Mouse (Mus musculus) megakaryocyte progenitor cell, adult 5-6 weeks (primary cell): ENCODE measurements at regions not wholly inside any gene's neighbourhood (a gene's known extent, or its start where the extent isn't known, plus 50 kb on each side); places are given as distances from the start of the nearest gene placed in this dataset.

Experiments used
- ATAC-seq: replicated peaks from 2 replicates; pipeline ENCODE4 v1.8.0; 2016; ENCODE audit warnings: mild to moderate bottlenecking, moderate TSS enrichment, inconsistent platforms; ENCODE audit not compliant: poor library complexity

DNA sequence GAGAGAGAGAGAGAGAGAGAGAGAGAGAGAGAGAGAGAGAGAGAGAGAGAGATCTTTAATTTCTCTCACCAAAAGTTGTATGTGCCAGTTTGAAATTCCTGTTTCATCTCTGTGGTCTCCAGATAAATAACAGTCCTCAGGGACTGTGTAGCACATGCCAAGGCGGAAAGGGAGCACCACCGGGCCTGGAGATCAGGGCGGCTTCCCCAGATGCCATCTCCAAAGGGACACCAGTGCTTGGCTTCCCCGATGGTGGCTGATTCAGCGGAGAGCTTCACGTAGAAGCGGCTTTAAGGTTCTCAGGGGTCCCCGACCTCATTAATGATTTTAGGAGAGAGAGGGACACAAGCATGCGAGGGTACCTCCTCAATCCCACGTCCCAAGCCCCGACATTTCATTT lies 272.1 kb upstream of the Atp11b start:
- ATAC-seq: no peak

DNA sequence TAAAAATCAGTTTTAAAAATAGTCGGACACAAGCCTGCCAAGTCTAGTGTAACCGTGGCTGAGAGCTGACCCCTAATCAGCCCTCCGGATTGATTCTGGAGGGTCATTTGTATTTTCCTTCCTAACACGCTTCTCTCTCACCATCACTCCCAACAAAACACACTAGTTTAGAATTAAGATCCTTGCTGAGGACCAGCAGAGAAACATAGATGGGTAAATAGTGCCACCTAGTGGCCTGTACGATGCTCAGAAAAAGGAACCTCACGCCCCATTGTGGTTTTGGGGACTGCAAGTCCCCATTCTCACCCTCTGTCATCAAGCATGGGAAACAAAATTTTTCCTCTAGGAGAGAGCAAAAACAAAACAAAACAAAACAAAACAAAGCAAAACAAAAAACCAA lies 271.6 kb upstream of the Atp11b start:
- ATAC-seq: peak; percentile 78

DNA sequence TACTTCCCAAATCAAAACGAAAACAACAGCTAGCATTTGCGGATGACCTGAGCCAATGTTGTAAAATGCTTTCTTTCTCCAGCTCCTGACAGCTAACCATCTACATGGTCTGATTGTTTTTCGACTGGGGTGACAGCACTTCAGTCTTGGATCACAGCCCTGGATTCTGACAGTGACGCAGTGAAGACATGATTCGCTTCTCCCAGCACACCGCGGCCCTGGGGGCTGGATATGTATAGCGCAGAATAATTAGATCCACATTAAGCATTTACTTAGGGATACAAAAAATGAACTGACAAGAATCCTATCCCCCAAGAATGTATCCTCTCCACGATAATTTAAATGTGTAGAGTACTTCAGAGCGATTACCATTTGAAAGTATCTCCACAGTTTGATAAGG lies 271.1 kb upstream of the Atp11b start:
- no peak for ATAC-seq

DNA sequence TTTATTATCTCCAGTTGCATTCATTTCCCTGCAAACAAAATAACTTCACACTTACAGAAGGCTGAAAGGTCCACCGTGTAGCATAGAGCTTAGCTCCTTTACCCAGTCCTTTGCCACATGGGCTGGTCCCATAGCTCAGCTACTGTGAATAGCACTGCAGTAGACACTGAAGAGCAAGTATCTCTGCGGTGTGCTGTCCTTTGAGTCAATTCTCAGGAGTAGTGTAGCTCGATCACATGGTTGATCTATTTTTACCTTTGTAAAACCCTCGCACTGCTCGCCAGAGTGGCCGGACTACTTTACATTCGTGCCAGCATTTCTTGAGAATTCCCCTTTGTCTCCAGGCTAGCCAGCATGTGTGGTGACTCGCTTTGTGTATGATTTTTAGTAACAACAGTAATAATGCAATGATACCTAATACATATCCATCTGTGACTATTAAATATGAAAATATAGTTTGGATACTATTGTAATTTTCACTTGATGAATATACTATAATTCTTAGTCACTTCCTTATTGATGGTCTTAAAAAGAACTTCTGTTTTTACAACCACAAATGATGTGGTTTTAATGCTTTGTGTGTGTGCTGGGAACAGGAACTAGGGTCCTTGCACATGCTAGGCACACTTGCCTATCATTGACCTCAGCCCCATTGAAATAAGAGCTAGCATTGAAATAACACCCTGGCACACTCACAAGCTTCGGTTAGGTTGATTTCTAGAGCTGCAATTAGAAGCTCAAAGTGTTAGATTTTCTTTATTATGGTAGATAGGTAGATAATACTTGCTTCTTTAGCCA lies 257.7 kb upstream of the Atp11b start:
- ATAC-seq: no peak

- ATAC-seq: no peak
Measured at GRCm38 (mm10) chr3:35510314-35510713, 243.6 kb upstream of the Atp11b start.

DNA sequence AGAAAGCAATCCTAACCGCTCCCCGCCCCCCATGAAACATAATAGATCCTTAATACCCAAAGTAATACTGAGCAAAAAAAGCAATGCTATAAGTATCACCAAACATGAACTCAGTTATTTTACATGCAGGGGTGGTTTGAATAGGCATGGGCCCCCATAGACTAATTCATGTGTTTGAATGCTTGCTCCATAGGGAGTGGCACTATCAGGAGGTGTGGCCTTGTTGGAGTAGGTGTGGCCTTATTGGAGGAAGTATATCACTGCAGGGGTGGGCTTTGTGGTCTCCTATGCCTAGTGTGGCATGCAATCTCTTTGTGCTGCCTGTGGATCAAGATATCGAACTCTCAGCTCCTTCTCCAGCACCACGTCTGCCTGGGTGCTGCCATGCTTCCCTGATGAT lies 237.4 kb upstream of the Atp11b start:
- ATAC-seq: no peak

- ATAC-seq: no peak
Measured at GRCm38 (mm10) chr3:35520131-35520530, 233.8 kb upstream of the Atp11b start.

GRCm38 (mm10) chr3:35547696-35548095 lies 206.2 kb upstream of the Atp11b start:
- ATAC-seq: no peak

DNA sequence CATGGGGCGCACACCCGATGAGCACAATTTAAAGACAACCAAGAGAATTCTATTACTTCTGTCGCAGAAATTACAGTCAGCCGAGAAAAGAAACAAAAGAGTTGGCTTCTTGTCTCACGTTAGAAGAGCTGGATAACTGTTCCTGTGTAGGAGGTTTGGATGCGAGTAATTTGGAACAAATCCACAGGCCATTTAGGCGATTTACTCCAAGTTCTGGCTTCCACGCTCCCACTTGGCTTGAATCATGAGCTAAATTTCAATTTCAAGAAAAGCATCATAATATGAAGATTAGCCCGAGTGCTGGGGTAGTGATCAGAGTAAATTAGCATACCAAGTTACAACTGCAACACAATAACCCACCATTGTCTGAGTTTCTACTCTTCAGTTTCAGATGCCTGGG lies 202.1 kb upstream of the Atp11b start:
- no peak for ATAC-seq

GRCm38 (mm10) chr3:35560425-35560824 lies 193.5 kb upstream of the Atp11b start:
- no peak for ATAC-seq

DNA sequence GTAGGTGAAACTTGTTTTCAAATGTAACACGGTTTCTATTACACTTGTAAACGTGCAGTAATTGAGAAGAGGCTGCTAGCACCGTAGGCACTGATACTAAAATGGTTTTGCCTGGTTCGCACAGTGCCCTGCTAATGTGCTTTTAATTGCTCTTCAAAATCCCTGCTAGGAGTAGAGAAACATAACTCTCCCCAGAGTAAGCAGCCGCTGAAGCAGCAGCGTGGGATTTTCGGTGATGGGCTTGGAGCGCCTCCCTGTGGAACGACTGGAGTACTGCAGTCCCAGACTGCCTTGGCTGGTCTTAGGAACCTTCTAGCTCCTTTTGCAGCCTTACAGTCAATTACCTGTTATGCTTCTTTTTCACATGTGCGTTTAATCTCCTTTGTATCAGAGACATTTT lies 179.5 kb upstream of the Atp11b start:
- ATAC-seq: no peak
